Mouse (Mus musculus): Measurements from ENCODE around the gene Rbbp4. TPM values are rescaled to one million over a fixed set of nuclear protein-coding genes. Genes with fewer than 3 reads are reported as not detected.
"Not testable (repeated sequence)": the region's sequence is repeated elsewhere in the genome, so short reads cannot be mapped to it uniquely, and the experiment has no call there.

Rbbp4 gene
- 100 to 1,000 TPM; 142 to 146 TPM for total RNA-seq (2021)
- long read RNA-seq, experiment 1, full-length matches to known transcripts = 31 of 71 reads
- long read RNA-seq, experiment 1, partial matches to known transcripts = 8 of 71 reads
- long read RNA-seq, experiment 1, other reads (novel, unspliced or antisense) = 32 of 71 reads
- long read RNA-seq, experiment 2, full-length matches to known transcripts = 1 of 16 reads
- long read RNA-seq, experiment 2, partial matches to known transcripts = 1 of 16 reads
- long read RNA-seq, experiment 2, other reads (novel, unspliced or antisense) = 14 of 16 reads

DNA sequence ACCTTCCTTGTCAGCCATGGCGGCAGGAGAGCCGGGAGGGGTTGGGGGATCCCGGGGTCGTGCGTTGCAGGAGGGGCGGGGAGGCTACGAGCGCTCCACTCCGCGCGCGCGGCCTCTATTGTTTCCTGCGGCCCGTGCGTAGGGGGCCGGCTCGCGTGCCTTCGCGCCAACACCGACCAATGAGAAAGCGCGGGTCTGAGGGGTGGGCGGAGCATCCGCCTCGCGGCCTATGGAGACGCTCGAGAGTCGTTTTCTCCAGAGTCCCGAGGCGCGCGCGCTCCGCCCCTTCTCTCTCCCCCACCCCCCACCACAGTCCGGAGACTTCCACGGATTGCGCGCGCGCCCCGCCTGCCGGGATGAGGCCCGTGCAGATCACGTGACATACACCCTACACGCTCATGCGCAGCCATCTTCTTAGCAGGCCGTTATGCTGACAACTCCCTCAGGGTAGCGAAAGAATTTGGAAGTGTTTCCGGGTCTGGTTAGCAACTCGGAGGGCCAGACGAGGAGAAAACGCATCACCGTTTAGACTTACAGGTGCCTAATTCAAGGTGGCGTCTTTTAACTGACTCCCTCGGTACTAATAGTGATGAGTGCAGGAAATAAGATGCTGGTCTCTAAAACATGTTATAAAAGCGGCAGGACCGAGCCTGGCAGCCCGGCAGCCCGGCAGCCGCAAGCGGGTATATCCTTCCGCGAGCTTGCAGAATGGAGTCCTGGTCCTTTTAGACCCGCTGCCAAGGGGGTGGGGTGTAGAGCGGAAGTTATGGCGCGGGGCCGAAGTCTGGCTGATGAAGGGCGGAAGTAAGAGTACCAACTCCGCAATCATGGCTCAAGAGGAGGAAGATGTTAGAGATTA lies at the start of gene Rbbp4, which contains the start of gene Zbtb8os:
TSS of gene Rbbp4 (minus strand) at position 155 of the 859 bp plus-strand sequence.
TSS of gene Zbtb8os (plus strand) at position 480 of the 859 bp plus-strand sequence.
- peak; percentile 98 for DNase-seq

DNA sequence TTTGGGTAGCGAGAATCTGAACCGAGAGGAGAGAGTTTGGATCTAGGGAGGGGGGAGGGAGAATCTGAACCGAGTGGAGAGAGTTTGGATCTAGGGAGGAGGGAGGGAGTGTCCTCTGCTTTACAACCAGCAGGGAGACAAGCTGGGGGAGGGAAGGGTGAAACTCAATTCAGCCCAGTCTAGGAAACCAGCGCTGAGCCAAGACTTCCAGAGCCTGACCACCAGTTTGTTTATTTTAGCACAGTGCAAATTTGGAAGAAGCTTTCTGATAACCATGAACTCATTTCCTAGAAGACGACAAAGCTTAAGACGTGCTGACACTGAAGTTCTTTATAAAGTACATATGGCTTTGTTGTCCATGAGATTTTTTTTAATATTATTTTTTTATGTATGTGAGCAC lies 49.3 kb upstream of the Rbbp4 start:
- no peak for DNase-seq

DNA sequence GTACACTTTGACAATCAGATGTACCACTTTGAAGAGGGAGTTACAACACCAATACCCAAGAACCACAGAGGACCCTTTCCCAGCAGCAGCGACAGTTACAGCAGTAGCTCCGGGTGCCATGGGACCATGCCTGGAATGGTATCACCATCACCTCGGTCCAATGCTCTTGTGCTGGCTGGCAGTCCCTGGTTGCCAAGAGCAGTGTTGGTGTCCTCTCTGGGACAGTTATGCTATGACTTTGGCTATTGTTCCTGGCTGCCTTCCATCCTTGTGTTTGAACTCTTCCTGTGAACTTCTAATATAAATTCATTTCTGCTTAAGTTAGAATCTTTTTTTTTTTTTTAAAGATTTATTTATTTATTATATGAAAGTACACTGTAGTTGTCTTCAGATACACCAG lies 48.4 kb upstream of the Rbbp4 start:
- peak; percentile 39 for DNase-seq

DNA sequence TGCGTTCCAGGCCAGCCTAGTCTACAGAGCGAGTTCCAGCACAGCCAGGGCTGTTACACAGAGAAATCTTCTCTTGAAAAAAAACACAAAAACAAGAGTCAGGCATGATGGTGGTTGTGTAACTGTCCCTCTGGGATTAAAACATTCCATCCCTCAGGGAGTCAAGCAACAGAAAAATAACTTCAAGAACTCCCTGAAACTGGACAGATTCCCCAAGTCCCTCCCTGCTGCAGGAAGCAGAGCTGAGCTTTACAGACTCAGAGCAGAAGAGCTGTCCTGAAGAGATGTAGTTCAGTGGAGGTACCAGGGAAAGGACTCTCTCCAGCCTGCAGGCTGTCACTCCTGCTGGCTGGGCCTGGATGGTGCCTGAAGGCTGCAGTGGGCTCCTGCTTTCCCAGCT lies 47.3 kb upstream of the Rbbp4 start:
- DNase-seq = peak; percentile 42

DNA sequence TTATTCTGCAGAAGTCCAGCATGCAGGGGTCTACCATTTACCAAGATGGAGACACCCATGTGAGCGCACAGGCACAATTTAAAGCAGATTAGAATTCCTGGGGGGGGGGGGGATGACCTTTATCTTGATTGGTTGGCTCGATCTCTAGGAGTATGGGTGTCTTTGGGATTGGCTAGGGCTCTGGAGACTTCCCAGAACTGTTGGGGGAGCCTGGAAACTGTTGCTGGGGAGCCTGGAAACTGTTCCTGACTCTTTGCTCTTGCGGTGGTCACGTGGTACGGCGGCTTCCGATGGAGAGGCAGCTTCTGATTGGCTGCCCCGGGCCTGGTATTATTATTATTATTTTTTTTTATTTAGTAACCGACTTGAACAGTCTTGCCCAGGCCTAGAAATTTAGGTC lies 46.9 kb upstream of the Rbbp4 start:
- DNase-seq = no peak

DNA sequence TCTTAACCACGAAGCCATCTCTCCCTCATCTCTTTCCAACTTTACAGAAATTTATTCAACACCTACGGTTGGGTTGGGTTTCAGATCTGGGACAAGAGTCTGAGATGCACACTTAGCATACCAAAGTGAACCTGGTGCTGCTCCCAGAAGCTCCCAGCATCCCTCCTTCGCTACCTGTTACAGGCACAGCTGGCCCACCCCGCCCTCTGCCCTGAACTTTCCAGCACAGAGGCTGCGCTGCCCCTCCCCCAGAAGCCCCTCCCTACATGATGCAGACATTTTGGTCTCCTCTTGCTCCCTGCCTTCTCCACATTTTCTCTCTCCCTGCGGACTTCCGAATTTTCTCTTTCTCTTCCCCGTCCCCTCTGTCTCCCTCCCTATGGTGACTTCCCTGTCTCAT lies 46.0 kb upstream of the Rbbp4 start:
- no peak for DNase-seq

DNA sequence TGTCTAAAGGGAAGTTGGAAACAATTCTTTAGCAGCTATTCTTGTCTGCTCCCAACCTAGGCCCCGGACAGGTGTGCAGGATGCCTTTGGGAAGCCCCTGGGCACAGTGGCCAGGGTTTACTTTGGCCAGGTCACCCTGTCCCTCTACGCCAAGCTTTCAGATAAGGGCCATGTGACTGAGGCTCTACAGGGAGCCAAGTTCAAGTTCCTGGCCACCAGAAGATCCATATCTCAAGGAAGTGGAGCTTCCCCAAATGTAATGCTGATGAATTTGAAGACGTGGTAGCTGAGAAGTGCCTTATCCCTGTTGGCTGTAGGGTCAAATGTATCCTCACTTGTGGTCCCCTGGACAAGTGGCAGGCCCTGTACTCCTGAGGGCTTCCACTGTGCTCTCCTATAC lies 44.6 kb upstream of the Rbbp4 start:
- DNase-seq = no peak

DNA sequence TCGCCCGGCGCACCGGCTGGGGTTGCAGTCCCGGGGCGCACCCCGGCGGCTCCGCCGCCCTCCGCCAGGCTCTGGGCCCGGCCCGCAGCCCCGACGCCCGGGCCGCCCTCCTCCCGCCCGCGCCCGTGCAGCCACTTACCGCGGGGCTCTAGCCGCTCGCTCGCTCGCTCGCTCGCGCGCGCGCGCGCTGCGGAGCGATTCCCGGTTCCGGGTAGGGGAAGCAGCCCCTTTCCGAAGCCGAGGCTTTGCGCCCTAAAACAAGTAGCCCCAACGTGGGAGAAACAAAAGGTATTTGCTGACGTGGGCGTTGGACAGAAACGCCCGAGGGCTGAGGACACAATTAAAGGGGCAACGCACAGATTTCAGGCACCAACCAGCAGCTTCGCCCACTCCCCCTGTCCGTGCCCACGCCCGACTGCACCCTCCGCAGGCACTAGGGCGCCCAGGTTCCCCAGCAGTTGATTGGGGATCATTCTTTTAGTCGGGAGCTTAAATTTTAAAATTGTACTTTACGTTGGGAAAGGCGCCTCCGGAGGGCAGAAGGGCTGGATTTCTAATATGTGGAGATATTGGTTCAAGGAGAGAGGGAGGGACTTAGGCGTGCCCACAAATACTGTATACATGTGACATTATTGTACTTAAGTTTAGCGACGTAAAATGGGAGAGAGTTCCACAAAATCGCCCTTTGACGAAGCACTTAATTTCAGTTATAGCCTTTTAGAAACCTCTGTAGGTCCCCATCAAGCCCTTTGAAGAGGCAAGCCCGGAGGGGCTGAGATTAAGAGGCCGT lies 42.6 kb upstream of the Rbbp4 start, which contains the start of gene Zbtb8a:
TSS of gene Zbtb8a (minus strand) at position 516 of the 790 bp plus-strand sequence.
- peak; percentile 68 for DNase-seq

DNA sequence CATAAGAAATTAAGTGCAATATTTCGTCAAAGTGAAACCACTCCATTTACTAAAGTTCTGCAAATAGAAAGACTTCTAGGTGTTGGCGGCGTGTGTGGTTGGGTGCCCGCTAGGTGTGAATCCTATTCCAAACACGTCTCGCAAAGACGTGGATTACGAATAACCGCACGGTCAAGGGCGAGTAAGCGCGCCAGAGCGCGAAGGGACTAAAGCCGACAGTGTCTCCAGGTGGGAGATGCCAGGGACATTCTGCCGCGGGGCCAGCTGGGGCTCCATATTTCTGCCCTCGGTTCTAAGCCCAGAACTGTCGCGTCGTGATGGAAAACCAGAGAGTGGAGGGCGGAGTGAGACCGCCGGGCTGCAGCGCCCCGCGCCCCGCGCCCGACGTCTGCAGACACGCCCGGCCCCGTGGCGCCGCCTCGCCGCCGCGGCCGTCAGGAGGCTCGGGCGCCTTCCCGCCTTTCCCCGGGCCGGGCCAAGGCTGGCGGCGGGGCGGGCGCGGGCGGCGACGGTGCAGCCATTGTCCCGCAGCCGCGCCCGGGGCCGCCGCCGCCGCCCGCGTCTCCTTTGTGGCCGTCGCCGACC lies 41.9 kb upstream of the Rbbp4 start:
- peak; percentile 69 for DNase-seq

DNA sequence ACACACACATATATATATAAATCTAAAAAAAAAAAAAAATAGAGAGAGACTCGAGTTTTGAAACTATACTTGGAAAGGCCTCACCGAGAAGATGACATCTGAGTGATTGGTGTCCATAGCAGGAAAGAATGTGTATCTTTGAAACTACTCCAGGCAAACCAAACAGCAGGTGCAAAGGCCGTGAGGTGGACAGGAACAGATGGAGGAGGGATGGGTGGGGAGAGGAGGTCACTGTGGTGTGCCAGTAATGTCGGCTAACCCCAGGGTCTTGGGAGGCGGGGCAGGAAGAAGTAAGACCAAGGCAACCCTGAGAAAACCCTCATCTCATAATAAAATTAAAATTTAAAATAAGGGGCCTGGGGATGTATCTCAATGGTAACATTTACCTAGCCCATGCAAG lies 40.7 kb upstream of the Rbbp4 start:
- no peak for DNase-seq

DNA sequence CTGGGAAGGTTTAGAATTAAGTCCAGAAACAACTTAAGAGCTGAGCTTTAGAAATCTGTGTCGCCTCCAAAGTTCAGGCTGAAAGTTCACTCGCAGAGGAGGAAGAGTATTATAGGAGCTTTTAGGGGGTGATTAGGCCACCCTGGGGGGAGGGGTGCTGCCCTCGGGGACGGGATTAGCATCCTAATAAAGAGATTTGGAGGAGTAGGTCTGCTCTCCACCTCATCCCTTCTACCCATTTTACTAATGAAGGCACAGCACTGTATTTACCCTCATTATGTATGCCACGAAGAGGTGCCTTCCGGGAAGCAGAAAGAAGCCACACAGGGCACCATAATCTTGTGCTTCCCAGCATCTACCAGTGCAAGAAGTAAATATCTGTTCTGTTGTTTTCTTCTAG lies 39.8 kb upstream of the Rbbp4 start:
- DNase-seq = no peak

DNA sequence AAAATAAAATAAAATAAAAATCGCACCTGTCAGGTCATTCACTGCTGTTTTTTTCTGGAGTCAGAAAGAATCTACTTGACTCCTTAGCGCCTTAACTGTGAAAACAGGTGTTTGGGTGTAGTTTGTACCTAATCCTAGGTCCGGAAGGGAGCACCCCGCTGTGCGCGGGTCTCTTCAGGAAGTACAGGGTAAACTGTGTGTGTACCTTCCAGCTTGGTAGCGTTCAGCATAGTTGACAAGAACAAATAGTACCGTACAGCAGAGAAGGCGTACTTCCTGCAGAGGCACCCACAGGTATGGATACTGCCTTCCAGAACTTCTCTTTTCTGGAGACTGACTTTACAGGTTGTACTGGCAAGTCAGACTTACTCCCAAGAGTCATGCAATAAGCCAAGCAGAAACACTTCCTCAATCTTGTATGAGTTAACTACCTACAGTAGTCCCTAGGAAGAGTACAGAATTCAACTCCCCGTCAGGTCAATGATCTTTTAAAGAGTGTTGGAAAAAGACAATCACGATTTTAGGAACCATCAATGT lies 39.1 kb upstream of the Rbbp4 start:
- no peak for DNase-seq

DNA sequence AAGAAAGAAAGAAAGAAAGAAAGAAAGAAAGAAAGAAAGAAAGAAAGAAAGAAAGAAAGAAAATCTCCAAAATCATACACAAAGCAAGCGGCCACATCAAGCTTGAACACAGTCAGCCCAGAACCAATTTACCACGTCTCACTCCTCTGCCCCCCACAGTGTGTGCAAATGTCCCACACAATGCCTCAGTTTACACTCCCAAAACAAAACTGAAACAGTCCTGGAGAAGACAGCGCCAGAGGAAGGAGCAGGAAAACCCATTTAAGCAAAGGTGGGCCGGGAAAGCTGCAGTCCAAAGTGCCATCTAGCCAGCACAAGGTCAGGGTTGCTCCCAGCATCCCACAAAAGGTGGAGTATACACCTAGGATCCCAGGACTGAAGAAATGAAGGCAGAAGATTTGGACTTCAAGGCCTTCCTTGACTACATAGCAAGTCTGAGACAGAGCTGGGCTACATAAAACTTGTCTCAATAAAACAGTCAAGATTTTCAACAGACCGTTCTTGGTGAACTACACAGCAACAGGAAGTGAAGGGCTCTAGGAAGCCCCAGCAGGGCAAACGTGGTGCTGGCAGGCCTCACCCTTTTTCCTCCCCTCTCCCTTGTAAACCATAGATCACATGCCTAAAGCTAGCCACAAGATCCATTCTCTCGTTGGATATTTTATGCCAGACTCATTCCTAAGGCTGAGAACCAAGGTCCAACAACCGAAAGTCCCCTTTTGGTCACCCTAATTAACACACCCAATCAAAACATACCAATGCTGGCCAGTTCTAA lies 38.2 kb upstream of the Rbbp4 start:
- DNase-seq = no peak

DNA sequence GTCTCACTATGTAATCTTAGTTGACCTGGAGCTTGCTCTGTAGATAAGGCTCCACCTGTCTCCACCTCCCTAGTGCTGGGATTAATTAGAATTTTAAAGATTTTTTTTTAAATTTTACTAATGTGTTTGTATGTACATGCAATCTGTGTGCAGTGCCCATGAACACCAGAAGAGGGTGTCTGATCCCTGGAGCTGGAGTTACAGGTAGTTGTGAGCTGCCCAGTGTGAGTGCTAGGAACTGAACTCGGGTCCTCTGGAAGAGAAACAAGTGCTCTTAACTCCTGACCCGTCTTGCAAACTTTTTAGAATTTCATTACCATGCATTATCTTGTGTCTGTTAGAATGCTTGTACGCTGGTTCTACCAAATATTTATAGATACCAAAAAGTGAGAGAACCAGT lies 36.2 kb upstream of the Rbbp4 start:
- no peak for DNase-seq

DNA sequence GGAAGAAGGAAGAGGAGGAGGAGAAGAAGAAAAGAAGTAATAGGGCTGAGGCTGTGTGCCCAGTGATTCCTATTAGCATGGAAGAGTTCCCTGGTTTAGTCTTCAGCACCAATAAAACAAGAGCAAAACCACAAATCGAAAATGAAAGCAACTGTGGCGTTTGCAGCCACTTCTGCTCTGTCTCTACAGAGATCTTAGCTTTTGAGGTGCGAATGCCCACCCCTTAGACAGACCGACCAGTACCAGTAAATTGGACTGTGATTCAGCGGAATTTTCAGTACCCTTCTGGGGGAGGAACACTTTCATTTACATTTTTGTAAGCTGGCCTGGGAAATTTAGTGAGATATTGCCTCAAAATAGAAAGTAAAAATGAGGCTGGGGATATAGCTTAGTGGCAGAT lies 30.1 kb upstream of the Rbbp4 start:
- no peak for DNase-seq

DNA sequence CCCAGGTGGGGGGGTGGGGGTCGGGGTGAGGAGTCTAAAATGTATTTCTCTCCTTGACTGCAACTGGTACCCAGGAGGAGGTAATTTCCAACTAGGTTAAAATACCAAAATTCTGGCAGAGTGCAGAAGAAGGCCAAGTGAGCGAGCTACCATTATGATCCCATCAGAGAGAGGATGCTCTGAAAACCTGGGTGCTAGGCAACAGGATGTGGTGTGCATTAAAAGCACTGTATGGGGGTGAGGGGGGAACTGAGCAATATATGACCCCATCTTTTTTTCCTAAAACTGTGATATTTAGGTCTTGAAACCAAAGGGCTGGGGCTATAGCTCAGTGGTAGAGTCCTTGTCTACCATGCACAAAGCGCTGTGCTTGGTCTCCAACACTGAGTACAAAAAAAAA lies 29.2 kb upstream of the Rbbp4 start:
- no peak for DNase-seq

DNA sequence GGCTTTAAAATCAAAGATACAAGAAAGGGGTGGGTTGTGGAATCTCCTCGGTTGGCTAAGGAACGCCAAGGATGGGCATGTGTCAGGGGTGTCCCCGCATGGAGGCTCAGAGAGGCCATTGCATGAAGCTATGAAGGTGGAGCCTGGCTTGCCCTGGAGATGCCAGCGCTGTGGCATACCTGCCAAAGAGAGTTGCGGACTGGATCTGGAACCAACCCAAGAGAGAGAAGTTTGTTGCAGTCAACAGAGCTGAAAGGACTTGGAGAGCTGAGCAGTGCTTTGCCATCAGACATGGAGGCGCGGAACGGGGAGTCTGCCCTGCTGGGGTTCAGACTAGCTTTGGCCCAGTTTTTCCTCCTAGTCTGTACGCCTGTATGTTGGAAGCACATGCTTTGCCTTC lies 28.3 kb upstream of the Rbbp4 start:
- peak; percentile 49 for DNase-seq

DNA sequence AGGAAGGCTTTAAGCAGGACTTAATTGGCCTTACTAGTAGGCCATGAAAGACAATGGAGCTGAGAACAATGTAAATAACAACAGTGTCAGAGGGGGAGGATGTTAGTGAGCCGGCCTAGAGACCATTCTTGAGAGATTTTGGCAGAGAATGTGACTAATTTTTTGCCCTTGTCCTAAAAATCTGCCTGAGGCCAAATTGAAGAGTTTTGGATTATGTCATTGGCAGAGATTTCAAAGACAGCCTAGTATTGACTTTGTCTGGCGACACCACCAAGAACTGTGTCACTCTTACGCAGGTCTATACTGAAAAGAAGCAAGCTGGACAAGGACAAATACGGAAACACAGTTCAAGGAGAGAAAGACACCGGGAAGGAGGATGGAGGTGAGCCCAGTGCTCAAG lies 27.6 kb upstream of the Rbbp4 start:
- DNase-seq = no peak

DNA sequence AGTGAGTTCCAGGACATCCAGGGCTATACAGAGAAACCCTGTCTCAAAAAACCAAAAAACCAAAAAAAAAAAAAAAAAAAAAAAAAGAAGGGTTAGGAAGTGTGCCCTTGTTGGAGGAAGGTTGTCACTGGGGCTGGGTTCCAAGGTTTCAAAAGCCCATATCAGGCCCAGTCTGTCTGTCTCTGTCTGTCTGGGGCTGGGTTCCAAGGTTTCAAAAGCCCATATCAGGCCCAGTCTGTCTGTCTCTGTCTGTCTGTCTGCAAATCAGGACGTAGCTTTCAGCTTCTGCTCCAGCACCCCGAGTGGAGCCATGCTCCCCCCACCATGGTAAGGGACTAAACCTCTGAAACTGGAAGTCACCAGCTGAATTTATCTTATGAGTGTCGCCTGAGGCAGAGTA lies 27.1 kb upstream of the Rbbp4 start:
- DNase-seq = not testable (repeated sequence)

DNA sequence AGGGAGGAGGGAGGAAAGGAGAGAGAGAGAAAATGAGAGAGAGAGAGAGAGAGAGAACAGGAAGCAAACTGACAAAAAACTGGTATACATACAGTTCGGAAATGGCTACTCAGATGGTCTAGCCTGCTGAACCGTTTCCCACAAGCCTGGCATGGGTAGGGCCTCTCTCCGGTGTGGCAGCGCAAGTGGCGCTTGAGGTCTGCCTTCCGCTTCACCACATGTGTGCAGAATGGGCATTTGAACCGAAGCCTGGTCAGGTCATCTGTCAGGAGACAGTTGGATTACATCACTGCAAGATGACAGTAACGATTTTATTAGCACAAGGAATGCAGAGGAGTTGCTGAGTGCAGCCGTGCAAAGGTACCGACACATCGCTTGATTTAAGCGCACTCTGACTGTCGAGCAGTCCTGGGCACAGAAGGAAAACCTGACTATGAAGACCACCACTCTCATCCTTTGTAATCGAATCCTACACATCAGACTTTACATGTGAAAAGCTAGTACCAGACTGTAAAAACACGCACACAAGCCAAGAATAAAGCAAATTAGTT lies 22.5 kb upstream of the Rbbp4 start:
- DNase-seq = no peak

DNA sequence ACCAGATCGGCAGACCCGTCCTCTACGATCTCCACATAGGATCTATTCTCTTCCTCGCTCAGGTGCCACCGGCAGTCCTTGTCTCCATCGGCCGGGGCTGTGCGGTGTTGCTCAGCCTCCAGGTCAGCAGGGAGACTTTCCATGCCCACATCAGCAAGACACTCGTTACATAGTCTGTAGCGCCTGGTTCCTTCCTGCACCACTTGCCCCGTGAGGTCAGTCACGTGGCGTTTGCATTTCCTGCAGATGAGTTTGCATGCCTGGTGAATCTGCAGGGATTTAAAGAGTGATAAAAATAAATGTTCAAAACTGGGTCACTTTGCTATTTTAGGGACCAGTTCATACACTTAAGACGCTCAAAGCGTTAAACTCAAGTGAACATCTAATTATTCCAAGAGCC lies 19.1 kb upstream of the Rbbp4 start:
- no peak for DNase-seq
